Mouse (Mus musculus) liver, postnatal 0 days (tissue): ENCODE results near the gene Gm21836.
A peak's percentile ranks its signal among the peaks of the same experiment; 100 is the strongest.

ENCODE experiments used
- CTCF ChIP-seq: sonication (generic); IDR thresholded peaks from 2 replicates; pipeline ENCODE4 v1.5.1; 2016; ENCODE audit warnings: antibody characterized with exemption, low read depth
- EP300 ChIP-seq: IDR thresholded peaks from 2 replicates; pipeline ENCODE4 v1.6.1; 2016; ENCODE audit warnings: antibody characterized with exemption, low read depth, mild to moderate bottlenecking

GRCm38 (mm10) chr9:124456572-124456971, 37.0 kb downstream of the Gm21836 start:
- TF ChIP-seq CTCF (peak; percentile 86), EP300 (no peak)
